Mouse (Mus musculus): ENCODE data around the gene Synj2.

- TF ChIP-seq CTCF (IDR thresholded peaks at IDR 0.05; ENCODE audit: low read depth) = no peak
- no peak for TF ChIP-seq EP300 (IDR thresholded peaks at IDR 0.05; ENCODE audit: low read depth)
Measured at GRCm38 (mm10) chr17:5941230-5942043, at the start of gene Synj2.
